Mouse (Mus musculus) urinary bladder, postnatal 14 days (tissue): ENCODE results near the gene Zdhhc8.
A peak's percentile ranks its signal among the peaks of the same experiment; 100 is the strongest.

Experiments used
- DNase-seq: peaks from one replicate; pipeline ENCODE4 v3.0.0; 2021; ENCODE audit warnings: low spot score

Zdhhc8 gene

DNA sequence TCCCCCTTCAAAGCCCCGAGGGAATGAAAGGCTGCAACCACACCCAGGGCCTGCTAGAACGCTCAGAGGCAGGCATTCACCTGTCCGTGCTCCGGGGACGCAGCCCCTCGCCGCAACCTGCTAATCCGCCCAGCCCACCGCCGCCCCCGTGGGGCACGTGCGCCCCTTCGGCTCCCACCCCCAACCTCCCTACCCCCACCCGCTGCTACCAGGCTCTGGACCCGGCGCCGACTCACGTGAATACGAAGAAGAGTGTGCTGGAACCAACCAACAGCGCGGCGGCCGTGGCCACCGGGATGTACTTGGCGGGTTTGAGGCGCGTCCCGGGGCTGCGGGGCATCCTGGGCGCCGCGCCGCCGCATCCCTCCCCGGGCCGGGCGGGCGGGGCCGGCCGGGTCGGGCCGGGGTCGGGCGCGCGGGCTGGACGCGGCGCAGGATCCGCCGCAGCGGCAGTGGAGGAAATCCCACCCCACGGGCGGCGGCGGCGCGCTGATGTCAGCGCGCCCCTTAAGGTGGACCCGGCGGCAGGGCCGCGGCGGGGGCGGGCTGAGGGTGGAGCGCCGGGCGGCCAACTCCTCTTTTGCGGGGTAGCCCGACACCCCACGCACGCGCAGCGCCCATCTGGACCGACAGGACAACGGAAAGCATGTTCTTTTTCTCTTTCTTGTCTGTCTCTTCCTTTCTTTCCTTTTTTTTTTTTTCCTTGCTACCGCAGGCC is at the start of gene Zdhhc8:
Gene Zdhhc8, minus strand, starts transcription at position 466 of the 718 bp plus-strand sequence.
- peak; percentile 82 for DNase-seq

- no peak for DNase-seq
Observed at GRCm38 (mm10) chr16:18275166-18275565, 40.2 kb upstream of the Zdhhc8 start.

DNA sequence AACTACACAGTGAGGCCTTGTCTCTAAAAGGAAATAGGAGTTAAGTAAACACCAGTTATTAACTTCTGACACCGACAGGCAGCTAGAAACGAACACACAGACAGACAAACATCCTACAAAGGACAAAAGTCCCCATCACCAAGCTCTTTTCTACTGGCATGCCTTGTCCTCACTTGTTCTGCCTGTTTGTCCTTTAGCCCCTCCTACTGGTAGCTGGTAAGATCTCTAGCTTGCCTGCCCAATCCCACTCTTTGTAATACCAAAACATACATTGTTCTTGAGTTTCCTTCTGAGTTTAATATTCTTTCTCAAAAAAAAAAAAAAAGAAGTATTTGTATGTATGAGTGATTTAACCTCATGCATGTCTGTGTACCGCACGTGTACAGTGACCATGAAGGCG is 33.2 kb upstream of the Zdhhc8 start:
- DNase-seq = no peak

DNA sequence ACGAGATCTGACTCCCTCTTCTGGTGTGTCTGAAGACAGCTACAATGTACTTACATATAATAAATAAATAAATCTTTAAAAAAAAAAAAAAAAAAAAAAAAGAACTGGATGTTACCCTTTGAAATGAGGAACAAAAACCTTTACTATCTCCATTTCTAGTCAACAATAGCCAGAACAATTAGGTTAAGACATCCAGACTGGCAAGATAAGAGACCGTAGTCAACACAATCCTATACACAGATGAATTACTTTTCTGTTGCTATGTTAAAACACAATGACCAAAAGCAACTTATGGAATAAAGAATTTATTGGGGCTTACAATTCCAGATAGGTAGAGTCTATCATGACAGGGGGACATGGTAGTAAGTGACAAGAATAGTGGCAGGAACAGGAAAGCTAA is 30.1 kb upstream of the Zdhhc8 start:
- no peak for DNase-seq

DNA sequence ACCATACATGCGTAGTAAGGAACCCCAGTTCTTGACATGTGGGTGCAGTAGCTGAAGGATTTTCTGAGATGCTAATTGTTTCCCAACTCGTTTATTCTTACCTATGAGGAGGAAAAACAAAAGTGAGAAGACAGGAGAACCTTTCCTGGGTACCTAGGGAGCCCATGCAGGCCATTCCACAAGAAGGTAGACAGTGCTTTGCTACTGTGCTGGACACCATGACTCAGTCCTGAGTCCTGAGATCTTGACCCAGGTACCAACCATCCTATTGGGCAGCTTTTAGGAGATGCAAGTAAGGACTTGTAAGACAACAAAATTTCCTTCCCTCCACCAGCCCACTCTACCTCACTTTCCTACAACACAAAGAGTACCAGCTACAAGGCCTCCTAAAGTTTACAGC is 23.3 kb upstream of the Zdhhc8 start, which contains the start of gene Gm49776:
Gene Gm49776, minus strand, starts transcription at position 101 of the 400 bp plus-strand sequence.
- DNase-seq = no peak

GRCm38 (mm10) chr16:18253866-18254265 is 18.9 kb upstream of the Zdhhc8 start:
- no peak for DNase-seq

- DNase-seq = no peak
Observed at GRCm38 (mm10) chr16:18252736-18253135, 17.8 kb upstream of the Zdhhc8 start.

GRCm38 (mm10) chr16:18250828-18251790 is 16.2 kb upstream of the Zdhhc8 start:
- DNase-seq = no peak

DNA sequence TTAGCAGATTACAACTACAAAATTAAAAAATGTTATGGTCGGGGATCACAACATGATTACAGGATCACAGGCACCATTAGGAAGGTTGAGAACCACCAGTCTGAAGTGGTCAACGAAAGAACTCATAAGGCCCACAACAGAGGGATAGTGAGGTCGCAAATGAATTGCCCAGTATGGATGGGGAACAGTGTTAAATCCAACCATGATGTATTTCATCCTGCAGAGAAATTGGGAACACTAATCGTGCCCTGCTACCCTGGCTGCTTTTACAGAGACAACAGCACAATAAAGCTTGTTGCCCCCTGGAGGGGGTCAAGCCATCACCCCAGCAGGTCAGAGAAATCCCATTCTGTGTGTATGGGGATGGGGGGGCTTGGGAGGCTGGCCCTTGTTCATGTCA is 15.3 kb upstream of the Zdhhc8 start:
- DNase-seq = no peak

DNA sequence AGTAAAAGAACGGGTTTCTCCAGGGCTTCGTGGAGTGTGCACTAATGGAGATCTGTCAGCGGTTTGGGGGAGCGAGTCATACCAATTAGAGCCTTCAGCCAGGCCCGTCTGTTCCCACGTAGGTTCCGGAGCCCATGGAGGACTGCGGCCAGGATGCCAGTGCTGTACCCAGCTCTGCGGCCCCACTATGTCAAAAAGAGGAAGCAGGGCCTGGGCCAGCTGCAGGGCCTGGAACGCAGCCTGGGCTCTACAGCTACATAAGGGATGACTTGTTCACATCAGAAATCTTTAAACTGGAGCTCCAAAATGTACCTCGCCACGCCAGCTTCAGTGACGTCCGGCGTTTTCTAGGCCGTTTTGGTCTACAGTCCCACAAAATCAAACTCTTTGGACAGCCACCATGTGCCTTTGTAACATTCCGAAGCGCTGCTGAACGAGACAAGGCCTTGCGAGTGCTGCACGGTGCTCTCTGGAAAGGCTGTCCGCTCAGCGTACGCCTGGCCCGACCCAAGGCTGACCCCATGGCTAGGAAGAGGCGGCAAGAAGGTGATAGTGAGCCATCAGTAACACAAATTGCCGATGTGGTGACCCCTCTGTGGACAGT is 14.5 kb upstream of the Zdhhc8 start:
- peak; percentile 39 for DNase-seq

DNA sequence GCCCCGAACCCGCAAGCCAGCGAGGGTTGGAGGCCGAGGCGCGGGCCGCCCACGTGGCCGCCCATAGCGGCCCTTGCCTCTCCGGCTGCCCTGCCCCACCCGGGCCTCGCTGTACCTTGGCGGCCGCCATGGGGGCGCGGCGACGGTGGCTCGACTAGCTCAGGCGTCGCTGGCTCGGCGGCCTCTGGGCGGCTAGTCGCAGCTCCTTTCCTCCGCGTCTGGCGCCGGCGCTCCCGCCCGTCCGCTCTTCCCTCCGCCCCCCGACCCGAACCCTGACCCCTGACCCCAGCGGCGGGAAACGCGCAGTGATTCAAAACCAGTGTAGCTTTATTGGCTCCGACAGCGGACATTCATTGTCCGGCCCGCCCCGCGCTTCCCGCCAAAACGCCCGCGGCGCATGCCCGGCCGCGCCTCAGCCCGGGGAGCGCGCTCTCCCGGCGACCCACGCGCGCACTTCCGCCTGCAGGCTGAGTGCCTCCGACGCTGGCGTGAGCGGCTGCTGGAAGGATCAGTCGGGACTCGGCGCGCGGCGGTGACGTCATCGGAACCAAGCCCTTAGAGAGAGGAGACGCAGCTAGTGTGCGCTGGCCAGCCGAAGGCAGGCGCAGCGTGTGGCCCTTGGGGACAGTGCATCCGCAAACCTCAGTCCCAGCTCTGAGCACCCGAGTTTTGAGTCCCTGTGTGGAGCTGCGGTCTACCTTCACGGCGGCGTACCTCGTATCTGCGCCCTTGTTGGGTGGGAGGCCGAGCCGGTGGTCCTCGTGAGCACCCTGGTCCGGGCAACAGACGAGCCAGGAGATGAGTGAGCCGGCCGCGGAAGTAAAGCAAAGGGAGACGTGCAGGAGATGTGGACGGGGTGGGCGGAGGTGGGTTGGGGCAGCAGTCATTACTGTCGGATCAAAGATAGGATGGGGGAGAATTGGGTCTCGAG is 13.8 kb upstream of the Zdhhc8 start, which contains the start of the genes Trmt2a and Ranbp1:
Gene Trmt2a, plus strand, starts transcription at position 247 of the 931 bp plus-strand sequence.
Gene Ranbp1, minus strand, starts transcription at position 300 of the 931 bp plus-strand sequence.
- DNase-seq = peak; percentile 100

GRCm38 (mm10) chr16:18247521-18248399 is 12.8 kb upstream of the Zdhhc8 start:
- peak; percentile 11 for DNase-seq

DNA sequence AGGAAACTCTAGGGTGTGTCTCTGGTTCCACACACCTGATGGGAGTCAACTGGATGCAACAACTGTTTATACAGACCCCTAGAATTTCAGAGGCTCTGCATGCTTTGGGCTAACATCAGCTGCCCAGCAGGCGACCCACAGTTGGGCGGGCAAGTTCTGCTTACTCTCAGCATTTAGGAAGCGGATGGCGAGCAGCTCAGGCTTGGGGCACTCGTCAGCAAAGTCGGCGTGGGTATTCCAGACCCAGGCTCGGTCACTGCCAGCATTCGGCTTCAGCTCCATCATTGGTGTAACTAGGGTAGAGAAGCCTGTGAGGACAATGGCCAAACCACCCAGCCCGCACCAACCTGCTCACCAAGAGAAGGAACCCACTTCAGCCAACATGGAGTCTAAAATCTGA is 6.6 kb upstream of the Zdhhc8 start:
- DNase-seq = no peak

DNA sequence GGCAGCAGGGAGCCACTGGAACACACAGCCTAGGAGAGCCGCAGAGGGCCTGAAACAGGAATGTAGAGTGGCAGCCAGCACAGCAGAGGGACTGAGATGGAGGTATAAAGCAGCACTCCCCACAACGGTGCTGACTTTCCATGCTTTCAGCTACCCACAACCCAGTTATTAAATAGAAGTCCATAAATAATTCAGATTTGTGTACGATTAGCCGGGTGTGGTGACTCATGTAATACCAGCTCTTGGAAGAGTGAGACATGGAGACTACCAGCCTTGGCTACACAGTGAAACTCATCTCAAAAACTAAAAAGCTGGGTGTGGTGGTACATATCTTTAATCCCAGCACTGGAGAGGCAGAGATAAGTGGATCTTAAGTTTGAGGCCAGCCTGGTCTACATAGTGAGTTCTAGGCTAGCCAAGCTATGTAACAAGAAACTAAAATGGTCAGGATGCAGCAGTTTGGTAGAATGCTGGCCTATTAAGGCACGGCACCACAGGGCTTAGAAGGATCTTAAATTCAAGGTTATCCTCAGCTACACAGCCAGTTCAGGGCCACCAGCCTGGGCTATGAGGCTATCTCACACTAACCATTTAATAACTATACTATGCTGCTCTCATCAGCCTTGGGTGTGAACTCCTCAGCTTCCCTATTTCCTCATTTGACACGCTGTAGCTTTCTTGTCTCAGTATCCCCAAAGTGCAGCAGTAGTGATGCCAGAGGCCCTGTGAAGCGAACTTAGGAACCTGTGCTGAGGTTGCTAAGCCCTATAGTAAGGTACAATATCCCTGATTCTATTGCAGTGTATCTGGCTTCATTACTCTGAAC is 2.0 kb upstream of the Zdhhc8 start:
- no peak for DNase-seq

- peak; percentile 68 for DNase-seq
Observed at GRCm38 (mm10) chr16:18235389-18236065, 591 bp upstream of the Zdhhc8 start.

DNA sequence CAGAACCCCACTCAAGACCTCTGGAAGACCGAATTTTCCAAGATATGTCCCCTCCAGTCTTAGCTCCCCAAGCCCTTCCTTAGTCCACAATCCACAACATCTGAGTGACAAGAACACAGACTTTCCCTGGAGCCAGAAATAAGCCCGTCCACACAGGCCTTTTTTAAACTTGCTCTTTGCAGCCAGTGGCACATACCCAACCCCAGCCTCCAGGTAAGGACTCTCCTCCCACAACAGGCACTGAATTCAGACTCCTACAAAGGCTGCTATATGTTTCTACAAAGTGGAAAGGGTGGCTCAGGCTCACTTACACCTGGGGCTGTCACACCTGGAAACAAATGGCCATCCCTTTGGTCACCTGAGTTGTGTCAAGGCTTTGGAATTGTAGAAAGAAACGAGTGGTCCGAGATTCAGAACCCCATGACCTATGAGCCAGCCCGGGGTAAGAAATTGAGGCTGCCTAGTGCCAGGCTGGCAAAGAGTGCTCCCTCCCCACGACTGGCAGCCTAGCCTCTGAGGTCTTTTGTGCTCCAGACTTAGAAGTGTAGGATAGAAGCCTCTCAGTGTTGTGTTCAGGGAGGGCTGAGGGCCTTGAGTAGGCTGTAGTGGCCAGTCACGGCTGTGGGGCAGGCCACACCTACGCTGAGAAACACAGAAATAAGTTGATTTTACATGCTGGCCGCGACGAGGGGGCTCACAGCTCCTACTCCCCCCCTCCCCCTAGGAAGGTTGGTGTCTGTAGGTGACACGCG is 841 bp downstream of the Zdhhc8 start:
- no peak for DNase-seq

GRCm38 (mm10) chr16:18233451-18233850 is 1.5 kb downstream of the Zdhhc8 start:
- DNase-seq = no peak

DNA sequence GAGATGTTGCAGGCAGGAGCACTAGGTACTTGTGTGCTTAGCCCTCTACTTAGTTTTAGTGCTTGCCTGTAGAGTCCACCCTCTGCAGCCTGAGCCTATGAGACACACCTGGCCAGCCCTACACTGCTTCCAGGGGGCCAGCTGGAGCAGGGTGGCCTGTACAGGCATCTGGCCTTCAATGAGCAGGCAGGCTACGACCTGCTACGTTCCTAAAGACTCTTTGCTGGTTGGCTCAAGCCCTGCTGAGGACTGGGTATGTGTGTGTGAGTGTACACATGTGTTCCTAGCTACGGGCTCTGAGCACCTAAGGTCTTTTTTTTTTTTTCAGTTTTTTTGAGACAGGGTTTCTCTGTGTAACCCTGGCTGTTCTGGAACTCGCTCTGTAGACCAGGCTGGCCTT is 3.5 kb downstream of the Zdhhc8 start:
- DNase-seq = no peak
